ENCODE assay signal across 13 mouse cellular contexts in the genomic region with DNA sequence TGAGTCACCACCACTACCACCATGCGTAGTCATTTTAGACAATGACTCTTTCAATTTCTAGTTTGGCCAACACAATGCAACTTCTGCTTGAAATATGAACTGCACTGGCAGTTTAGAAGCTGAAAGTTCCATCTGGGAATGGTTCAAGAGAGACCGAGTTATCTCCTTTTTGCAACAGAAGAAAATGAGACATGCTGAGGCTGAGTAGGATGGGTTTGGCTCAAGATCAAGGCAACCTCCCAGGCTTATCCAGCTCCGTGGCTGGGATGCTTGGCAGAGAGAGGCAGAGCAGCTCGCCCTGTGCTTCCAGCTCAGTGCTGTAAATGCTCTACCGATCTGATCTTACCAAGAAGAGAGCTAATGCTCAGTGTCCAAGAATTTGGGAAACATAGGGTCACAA. TPM values are rescaled to one million over a fixed set of nuclear protein-coding genes. Genes with fewer than 3 reads are reported as not detected.
DNase-seq lines count a peak whose midpoint lies in the region; ATAC-seq lines count a peak whose summit lies in the region.
"Had no signal": no experiment of that assay in that cellular context is flagged by ENCODE, and none has a peak within 500 bp of the region (broad histone marks: within the 10 kb centered on the region; RNA-seq: fewer than 3 reads in every experiment).

No protein-coding gene starts in this region.

- DNase-seq in lung, postnatal 25 days (ENCODE audit: low spot score) = no peak
- peak; percentile 54 for DNase-seq in adrenal gland, postnatal 25 days
- peak; percentile 37 to 38 for DNase-seq in layer of hippocampus, adult 8-10 months (ENCODE audit: low spot score in 2 of 2)
- DNase-seq in right cerebral cortex, postnatal 14 days = peak; percentile 17
- no peak for DNase-seq in gastrocnemius, postnatal 36 days
- DNase-seq: embryo, embryonic 11 days; thymus, postnatal 4 days had no signal

- H3K36me3 ChIP-seq in lung, embryonic 16.5 days (ENCODE audit: control insufficient read depth, insufficient read depth, low read length) = no peaks in the 10 kb centered on the region
- H3K36me3 ChIP-seq: heart, embryonic 15.5 days; neural tube, embryonic 13.5 days had no signal

- no peak overlapping the region for H3K9ac ChIP-seq in lung, embryonic 16.5 days (ENCODE audit: low read length)
- H3K9ac ChIP-seq: heart, embryonic 15.5 days; liver, embryonic 14.5 days; neural tube, embryonic 13.5 days had no signal

- whole genome bisulfite sequencing in lung, embryonic 16.5 days = 48% methylated on average over 5 of the region's 5 CpGs

- H3K9me3 ChIP-seq in lung, embryonic 16.5 days (ENCODE audit: control insufficient read depth, low read length) = no peaks in the 10 kb centered on the region
- H3K9me3 ChIP-seq: heart, embryonic 15.5 days; neural tube, embryonic 13.5 days had no signal

- peaks cover 4% of the 10 kb centered on the region; the same call in 1 of the 2 replicates for H3K27me3 ChIP-seq in lung, embryonic 16.5 days (ENCODE audit: control insufficient read depth, insufficient read depth, low read depth, low read length)

- intact Hi-C loops in gastrocnemius, postnatal 36 days (cut with DNase I) = no loop called here

- ATAC-seq in lung, embryonic 16.5 days (ENCODE audit: low read depth) = peak; percentile 51; the same call in 1 of the 2 replicates
- ATAC-seq in granulocyte monocyte progenitor cell, adult 5-6 weeks (replicated peaks; ENCODE audit: poor library complexity, severe bottlenecking) = no peak

- H3K4me1 ChIP-seq in lung, embryonic 16.5 days (replicated peaks; ENCODE audit: control insufficient read depth, insufficient read depth, low read length) = 0 out of 2 replicates have a peak, but pooled peaks cover 2% of the 10 kb centered on the region

- H3K4me2 ChIP-seq in lung, embryonic 16.5 days (ENCODE audit: low read depth, low read length) = no peak overlapping the region
- H3K4me2 ChIP-seq: heart, embryonic 15.5 days; neural tube, embryonic 13.5 days had no signal

- H3K27ac ChIP-seq in lung, embryonic 16.5 days (ENCODE audit: low read length) = no peak overlapping the region
- H3K27ac ChIP-seq: heart, embryonic 15.5 days; liver, embryonic 14.5 days; neural tube, embryonic 13.5 days had no signal

- no peak overlapping the region for H3K4me3 ChIP-seq in lung, embryonic 16.5 days (ENCODE audit: low read length)
- H3K4me3 ChIP-seq: heart, embryonic 15.5 days; neural tube, embryonic 13.5 days had no signal

RNA-seq across cellular contexts. Expression of a gene that starts 29.6 kb away (rescaled TPM):
- 0.70 and 1.1 TPM in 2 replicates for polyA plus RNA-seq in lung, embryonic 16.5 days (2015; fragmentation: Nextera tagmentation; extraction: Ambion mirVana)
- total RNA-seq in adrenal gland, postnatal 25 days (2021) = 0.76 and 0.90 TPM in 2 replicates
- total RNA-seq in layer of hippocampus, adult 8-10 months (2022) = 1 to 10 TPM in 2 of 4 experiments, under 1 TPM in 2; 0.34 to 1.3 (median 0.78) TPM
- 3.2 TPM in 1 of 2 replicates, not detected in the other for total RNA-seq in granulocyte monocyte progenitor cell, adult 5-6 weeks (2014; fragmentation: Nextera tagmentation)
- not detected in 2 replicates for total RNA-seq in granulocyte monocyte progenitor cell, adult 5-6 weeks (2017)
- not detected for total RNA-seq in gastrocnemius, postnatal 36 days (2021)
- total RNA-seq: gastrocnemius, adult 18-20 months had no signal
- polyA plus RNA-seq: neural tube, embryonic 13.5 days had no signal

RNA-seq across cellular contexts. Expression of a gene that starts 34.8 kb away (rescaled TPM):
- polyA plus RNA-seq in lung, embryonic 16.5 days (2015; fragmentation: Nextera tagmentation; extraction: Ambion mirVana) = 11.5 and 12.2 TPM in 2 replicates
- total RNA-seq in adrenal gland, postnatal 25 days (2021) = 15.2 and 18.5 TPM in 2 replicates
- total RNA-seq in layer of hippocampus, adult 8-10 months (2022) = 10 to 100 TPM; 10.8 to 13.9 (median 11.9) TPM
- 11.9 and 26.9 TPM in 2 replicates for total RNA-seq in granulocyte monocyte progenitor cell, adult 5-6 weeks (2014; fragmentation: Nextera tagmentation)
- 17.5 and 20.9 TPM in 2 replicates for total RNA-seq in granulocyte monocyte progenitor cell, adult 5-6 weeks (2017)
- 1 to 10 TPM; 3.8 to 4.6 TPM for total RNA-seq in gastrocnemius, postnatal 36 days (2021)

Comparison
In these comparisons a context has a peak if more than half of its experiments do, and no peak if none do; other contexts are left out.
1. DNase-seq: peak in adrenal gland, postnatal 25 days (single experiment), layer of hippocampus, adult 8-10 months (2 of 2) and right cerebral cortex, postnatal 14 days (single experiment); none in lung, postnatal 25 days (single experiment) and gastrocnemius, postnatal 36 days (0 of 2).